Mouse (Mus musculus) bone marrow macrophage, adult 2 months (primary cell): ENCODE results near the gene Ttc21a.

Source experiments
- CTCF ChIP-seq: IDR thresholded peaks from 2 replicates; pipeline ENCODE4 v1.5.1; 2012; ENCODE audit warnings: low read depth, mild to moderate bottlenecking, low read length, moderate library complexity
- POLR2A ChIP-seq: IDR thresholded peaks from 2 replicates; pipeline ENCODE4 v1.6.1; 2012; ENCODE audit warnings: mild to moderate bottlenecking, low read depth, low read length, borderline replicate concordance

DNA sequence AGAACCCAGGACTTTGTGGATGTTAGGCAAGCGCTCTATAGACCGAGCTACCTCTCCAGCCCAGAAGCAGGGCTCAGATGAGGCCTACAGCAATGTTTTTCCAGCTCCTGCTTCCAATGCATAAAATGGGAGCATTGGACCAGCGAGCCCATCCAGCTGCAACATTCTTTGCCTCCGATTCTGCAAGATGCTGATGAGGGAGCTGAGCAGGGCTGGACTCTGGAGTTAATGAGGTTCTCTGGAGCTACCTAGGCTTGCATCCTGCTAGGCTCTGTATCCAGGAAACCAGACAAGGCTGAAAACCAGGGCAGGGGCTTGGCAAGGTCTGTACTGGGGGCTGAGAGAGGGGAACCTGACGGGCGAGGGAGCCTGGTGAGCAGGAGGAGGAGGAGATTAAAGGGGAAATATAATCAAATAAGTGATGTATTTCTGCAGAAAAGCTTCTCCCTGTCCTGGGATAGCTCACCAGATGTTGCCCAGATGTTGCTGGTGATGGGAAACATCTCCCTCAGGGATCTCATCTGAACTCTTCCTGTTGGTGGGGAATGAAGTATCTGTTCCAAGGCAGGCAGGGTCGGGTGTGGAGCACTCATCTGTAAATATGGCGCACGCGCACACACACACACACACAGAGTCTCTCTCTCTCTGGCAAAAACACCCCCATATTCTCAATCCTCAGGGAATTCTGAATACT lies 48.6 kb downstream of the Ttc21a start:
- TF ChIP-seq CTCF (no peak), POLR2A (no peak)
